Mouse (Mus musculus): ENCODE results near the gene Gpr15.

The Gpr15 gene

GRCm38 (mm10) chr16:58718666-58719120 lies at the start of gene Gpr15:
Gene Gpr15 (minus strand): TSS chr16:58719070.
- ATAC-seq (ENCODE audit: low TSS enrichment), result no peak

- no peak for ATAC-seq (ENCODE audit: low TSS enrichment)
Observed at GRCm38 (mm10) chr16:58763076-58763475, 44.2 kb upstream of the Gpr15 start, which contains the start of gene Olfr172. Gene Olfr172 (minus strand): TSS chr16:58763176.

- ATAC-seq (ENCODE audit: low TSS enrichment), result no peak
Observed at GRCm38 (mm10) chr16:58756191-58756590, 37.3 kb upstream of the Gpr15 start.

- ATAC-seq (ENCODE audit: low TSS enrichment), result peak; percentile 94
Observed at GRCm38 (mm10) chr16:58751314-58751713, 32.4 kb upstream of the Gpr15 start.

- ATAC-seq (ENCODE audit: low TSS enrichment), result no peak
Observed at GRCm38 (mm10) chr16:58746715-58747114, 27.8 kb upstream of the Gpr15 start.

- ATAC-seq (ENCODE audit: low TSS enrichment), result no peak
Observed at GRCm38 (mm10) chr16:58740751-58741150, 21.9 kb upstream of the Gpr15 start.

- no peak for ATAC-seq (ENCODE audit: low TSS enrichment)
Observed at GRCm38 (mm10) chr16:58738800-58739199, 19.9 kb upstream of the Gpr15 start.

- no peak for ATAC-seq (ENCODE audit: low TSS enrichment)
Observed at GRCm38 (mm10) chr16:58738205-58738604, 19.3 kb upstream of the Gpr15 start.

- peak; percentile 66 for ATAC-seq (ENCODE audit: low TSS enrichment)
Observed at GRCm38 (mm10) chr16:58728176-58728671, 9.4 kb upstream of the Gpr15 start.

GRCm38 (mm10) chr16:58727477-58728131 lies 8.7 kb upstream of the Gpr15 start, which contains the start of gene Cldnd1:
Gene Cldnd1 (plus strand): TSS chr16:58727910.
- ATAC-seq (ENCODE audit: low TSS enrichment), result peak; percentile 98

GRCm38 (mm10) chr16:58726680-58727476 lies 8.0 kb upstream of the Gpr15 start:
- no peak for ATAC-seq (ENCODE audit: low TSS enrichment)

GRCm38 (mm10) chr16:58722292-58722691 lies 3.4 kb upstream of the Gpr15 start:
- no peak for ATAC-seq (ENCODE audit: low TSS enrichment)

- peak; percentile 72 for ATAC-seq (ENCODE audit: low TSS enrichment)
Observed at GRCm38 (mm10) chr16:58715018-58715417, 3.9 kb downstream of the Gpr15 start.

- no peak for ATAC-seq (ENCODE audit: low TSS enrichment)
Observed at GRCm38 (mm10) chr16:58713128-58713527, 5.7 kb downstream of the Gpr15 start.

GRCm38 (mm10) chr16:58712221-58712620 lies 6.6 kb downstream of the Gpr15 start:
- ATAC-seq (ENCODE audit: low TSS enrichment), result peak; percentile 41

- no peak for ATAC-seq (ENCODE audit: low TSS enrichment)
Observed at GRCm38 (mm10) chr16:58709536-58709935, 9.3 kb downstream of the Gpr15 start.

GRCm38 (mm10) chr16:58708601-58709475 lies 10.0 kb downstream of the Gpr15 start:
- no peak for ATAC-seq (ENCODE audit: low TSS enrichment)

- ATAC-seq (ENCODE audit: low TSS enrichment), result peak; percentile 91
Observed at GRCm38 (mm10) chr16:58707276-58707905, 11.5 kb downstream of the Gpr15 start.

- no peak for ATAC-seq (ENCODE audit: low TSS enrichment)
Observed at GRCm38 (mm10) chr16:58704999-58705398, 13.9 kb downstream of the Gpr15 start.

- peak; percentile 59 for ATAC-seq (ENCODE audit: low TSS enrichment)
Observed at GRCm38 (mm10) chr16:58703382-58704124, 15.3 kb downstream of the Gpr15 start.

Measured in frontal cortex, adult (tissue).